Mouse (Mus musculus) right cerebral cortex, postnatal 4 days (tissue): ENCODE measurements around the gene Icmt.

Source experiments
- DNase-seq: peaks from one replicate; pipeline ENCODE4 v3.0.0-alpha.2; 2022

Icmt gene

GRCm38 (mm10) chr4:152296874-152297861 is at the start of gene Icmt:
Icmt (plus strand) TSS chr4:152297227.
- peak; percentile 100 for DNase-seq

- DNase-seq = no peak
Measured at GRCm38 (mm10) chr4:152250615-152251014, 46.4 kb upstream of the Icmt start.

- no peak for DNase-seq
Measured at GRCm38 (mm10) chr4:152253183-152253759, 43.8 kb upstream of the Icmt start.

GRCm38 (mm10) chr4:152257070-152257469 is 40.0 kb upstream of the Icmt start:
- peak; percentile 79 for DNase-seq

- DNase-seq = no peak
Measured at GRCm38 (mm10) chr4:152260451-152260850, 36.6 kb upstream of the Icmt start.

GRCm38 (mm10) chr4:152262187-152262586 is 34.8 kb upstream of the Icmt start:
- DNase-seq = no peak

- DNase-seq = no peak
Measured at GRCm38 (mm10) chr4:152263089-152263488, 33.9 kb upstream of the Icmt start.

- no peak for DNase-seq
Measured at GRCm38 (mm10) chr4:152263512-152264176, 33.4 kb upstream of the Icmt start.

- DNase-seq = no peak
Measured at GRCm38 (mm10) chr4:152264177-152264530, 32.9 kb upstream of the Icmt start.

- DNase-seq = no peak
Measured at GRCm38 (mm10) chr4:152264867-152265568, 32.0 kb upstream of the Icmt start.

- DNase-seq = no peak
Measured at GRCm38 (mm10) chr4:152265791-152266190, 31.2 kb upstream of the Icmt start.

GRCm38 (mm10) chr4:152266236-152266895 is 30.7 kb upstream of the Icmt start:
- peak; percentile 51 for DNase-seq

- no peak for DNase-seq
Measured at GRCm38 (mm10) chr4:152267748-152268369, 29.2 kb upstream of the Icmt start.

- DNase-seq = no peak
Measured at GRCm38 (mm10) chr4:152269967-152270366, 27.1 kb upstream of the Icmt start.

GRCm38 (mm10) chr4:152270599-152270998 is 26.4 kb upstream of the Icmt start:
- no peak for DNase-seq

- DNase-seq = no peak
Measured at GRCm38 (mm10) chr4:152271334-152271733, 25.7 kb upstream of the Icmt start.

GRCm38 (mm10) chr4:152272006-152272405 is 25.0 kb upstream of the Icmt start:
- DNase-seq = no peak

GRCm38 (mm10) chr4:152272449-152273049 is 24.5 kb upstream of the Icmt start:
- DNase-seq = no peak

GRCm38 (mm10) chr4:152273191-152273590 is 23.8 kb upstream of the Icmt start:
- no peak for DNase-seq

- DNase-seq = peak; percentile 55
Measured at GRCm38 (mm10) chr4:152273621-152274236, 23.3 kb upstream of the Icmt start, which contains the start of gene Gpr153. Gpr153 (plus strand) TSS chr4:152274232.

GRCm38 (mm10) chr4:152274681-152275131 is 22.3 kb upstream of the Icmt start:
- no peak for DNase-seq
